In genomic region chr11:85393990-85394389, GRCm38 (mm10) we compare ENCODE assay signal across 14 mouse cellular contexts. TPM values are rescaled to one million over a fixed set of nuclear protein-coding genes. Genes with fewer than 3 reads are reported as not detected.
A peak's percentile ranks its signal among the peaks of the same experiment; 100 is the strongest.
DNase-seq lines count a peak whose midpoint lies in the region; ATAC-seq lines count a peak whose summit lies in the region.
"Had no signal": no experiment of that assay in that cellular context is flagged by ENCODE, and none has a peak within 500 bp of the region (broad histone marks: within the 10 kb centered on the region; RNA-seq: fewer than 3 reads in every experiment).

No protein-coding gene starts in this region.

- no peak overlapping the region for H3K9ac ChIP-seq in embryonic facial prominence, embryonic 14.5 days (ENCODE audit: low read depth, low read length)
- H3K9ac ChIP-seq: neural tube, embryonic 13.5 days had no signal

- intact Hi-C loops in heart, postnatal 25 days (cut with DNase I) = loop anchor here (5.0 kb wide), 1 partner anchor 68 kb away; no protein-coding TSS in a partner anchor
- intact Hi-C loops in left cerebral cortex, postnatal 4 days (cut with DNase I) = no loop called here

- DNase-seq in heart, adult 11 months = peak; percentile 78
- DNase-seq in heart, postnatal 25 days (ENCODE audit: low spot score) = no peak
- DNase-seq in kidney, postnatal 14 days = peak; percentile 29
- DNase-seq in kidney, adult 11 months = no peak
- peak; percentile 56 for DNase-seq in Muller cell, postnatal 12 days (ENCODE audit: inconsistent ontology term)
- peak; percentile 82 for DNase-seq in embryonic facial prominence, embryonic 14.5 days (ENCODE audit: low spot score)
- no peak for DNase-seq in natural killer cell, adult 2 months (ENCODE audit: low spot score in 2 of 2)
- DNase-seq in left cerebral cortex, postnatal 4 days = no peak
- DNase-seq: cerebellum, adult 9-11 months; right cerebral cortex, adult 18-20 months; thymus, postnatal 36 days had no signal

- H3K9me3 ChIP-seq in embryonic facial prominence, embryonic 14.5 days (ENCODE audit: control insufficient read depth, low read length) = no peaks in the 10 kb centered on the region
- H3K9me3 ChIP-seq: G1E; neural tube, embryonic 13.5 days had no signal

- ATAC-seq in embryonic facial prominence, embryonic 14.5 days (ENCODE audit: low read depth) = no peak

- H3K4me3 ChIP-seq in embryonic facial prominence, embryonic 14.5 days (ENCODE audit: low read depth, low read length) = no peak overlapping the region
- H3K4me3 ChIP-seq: neural tube, embryonic 13.5 days had no signal

- H3K4me2 ChIP-seq in embryonic facial prominence, embryonic 14.5 days (ENCODE audit: low read depth, low read length) = no peak overlapping the region
- H3K4me2 ChIP-seq: liver, embryonic 11.5 days; neural tube, embryonic 13.5 days had no signal

- H3K36me3 ChIP-seq in embryonic facial prominence, embryonic 14.5 days (ENCODE audit: control insufficient read depth, insufficient read depth, low read length) = no peaks in the 10 kb centered on the region
- H3K36me3 ChIP-seq: neural tube, embryonic 13.5 days had no signal

- H3K4me1 ChIP-seq in embryonic facial prominence, embryonic 14.5 days (ENCODE audit: control insufficient read depth, insufficient read depth, low read length) = peaks cover 25% of the 10 kb centered on the region

- H3K27ac ChIP-seq in embryonic facial prominence, embryonic 14.5 days (replicated peaks; ENCODE audit: low read depth, low read length) = peak overlapping the region; percentile 44
- H3K27ac ChIP-seq: neural tube, embryonic 13.5 days had no signal

- 32% methylated on average over 3 of the region's 3 CpGs for WGBS in embryonic facial prominence, embryonic 14.5 days

- H3K27me3 ChIP-seq in embryonic facial prominence, embryonic 14.5 days (replicated peaks; ENCODE audit: control insufficient read depth, insufficient read depth, low read length) = no peaks in the 10 kb centered on the region
- H3K27me3 ChIP-seq: neural tube, embryonic 13.5 days had no signal

RNA-seq across cellular contexts. Expression of gene Bcas3, which starts 41.0 kb away (rescaled TPM):
- 10 to 100 TPM; 31.1 to 43.7 TPM for total RNA-seq in heart, postnatal 25 days (2021)
- 28.0 and 32.9 TPM in 2 replicates for polyA plus RNA-seq in embryonic facial prominence, embryonic 14.5 days (2014; fragmentation: Nextera tagmentation; extraction: Ambion mirVana)
- total RNA-seq in left cerebral cortex, postnatal 4 days (2021) = 10 to 100 TPM; 42.7 to 42.9 TPM

Comparison
In these comparisons a context has a peak if more than half of its experiments do, and no peak if none do; other contexts are left out.
1. DNase-seq: peak in heart, adult 11 months (single experiment), kidney, postnatal 14 days (single experiment), Muller cell, postnatal 12 days (single experiment) and embryonic facial prominence, embryonic 14.5 days (single experiment); none in heart, postnatal 25 days (single experiment), kidney, adult 11 months (single experiment), natural killer cell, adult 2 months (0 of 2) and left cerebral cortex, postnatal 4 days (single experiment).